Mouse (Mus musculus) myocyte (in vitro differentiated cells): Measurements from ENCODE around the gene Susd5. TPM values are rescaled to one million over a fixed set of nuclear protein-coding genes. Genes with fewer than 3 reads are reported as not detected.

Experiments used
- H3K27me3 ChIP-seq: one replicate; pipeline ENCODE4 v1.6.1; 2011; ENCODE audit not compliant: control insufficient read depth, insufficient read depth, insufficient read length
- H3K36me3 ChIP-seq: one replicate; pipeline ENCODE4 v1.6.1; 2011; ENCODE audit not compliant: control insufficient read depth, insufficient read depth
- H3K4me2 ChIP-seq: one replicate; pipeline ENCODE4 v1.6.1; 2011; ENCODE audit warnings: low read depth, control low read depth
- H3K4me3 ChIP-seq: one replicate; pipeline ENCODE4 v1.5.1; 2011; ENCODE audit warnings: mild to moderate bottlenecking, control low read depth, moderate library complexity
- H3K79me2 ChIP-seq: one replicate; pipeline ENCODE4 v1.6.1; 2011; ENCODE audit not compliant: control insufficient read depth, insufficient read depth
- H3ac ChIP-seq: one replicate; pipeline ENCODE4 v1.6.1; 2011; ENCODE audit not compliant: control insufficient read depth, insufficient read length
- CEBPB ChIP-seq: IDR thresholded peaks from 2 replicates; pipeline ENCODE4 v1.6.1; 2011; ENCODE audit warnings: mild to moderate bottlenecking, moderate library complexity; ENCODE audit not compliant: poor library complexity, insufficient read depth, severe bottlenecking
- E2F4 ChIP-seq: IDR thresholded peaks from one replicate; pipeline ENCODE4 v1.6.1; 2011; ENCODE audit warnings: mild to moderate bottlenecking, control low read depth, moderate library complexity; ENCODE audit not compliant: insufficient read depth
- MAX ChIP-seq: IDR thresholded peaks from one replicate; pipeline ENCODE4 v1.6.1; 2011; ENCODE audit warnings: low read depth, mild to moderate bottlenecking, control low read depth
- MYOD1 ChIP-seq, 3 experiments: IDR thresholded peaks; one replicate each; pipeline ENCODE4 v1.6.1; 2011; ENCODE audit warnings: control low read depth in 2 of 3, low read depth in 2 of 3, mild to moderate bottlenecking in 2 of 3, moderate library complexity in 1 of 3; ENCODE audit not compliant: insufficient read length in 2 of 3, control insufficient read depth in 1 of 3
- MYOG ChIP-seq, 3 experiments: IDR thresholded peaks; one replicate each; pipeline ENCODE4 v1.6.1; 2011; ENCODE audit warnings: control low read depth in 2 of 3, low read depth in 2 of 3, mild to moderate bottlenecking in 2 of 3; ENCODE audit not compliant: insufficient read length in 2 of 3, control insufficient read depth in 1 of 3, insufficient read depth in 1 of 3
- POLR2A ChIP-seq: IDR thresholded peaks from one replicate; pipeline ENCODE4 v1.6.1; 2011; ENCODE audit warnings: low read depth, mild to moderate bottlenecking, control low read depth, moderate library complexity; ENCODE audit not compliant: insufficient read length
- POLR2AphosphoS2 ChIP-seq: IDR thresholded peaks from one replicate; pipeline ENCODE4 v1.6.1; 2011; ENCODE audit warnings: low read depth, control low read depth; ENCODE audit not compliant: insufficient read length
- REST ChIP-seq: IDR thresholded peaks from one replicate; pipeline ENCODE4 v1.6.1; 2011; ENCODE audit warnings: mild to moderate bottlenecking, control low read depth, moderate library complexity; ENCODE audit not compliant: insufficient read depth, insufficient read length
- SRF ChIP-seq: IDR thresholded peaks from one replicate; pipeline ENCODE4 v1.6.1; 2011; ENCODE audit warnings: low read depth; ENCODE audit not compliant: control insufficient read depth, insufficient read length
- TCF12 ChIP-seq: IDR thresholded peaks from one replicate; pipeline ENCODE4 v1.6.1; 2011; ENCODE audit warnings: mild to moderate bottlenecking, control low read depth; ENCODE audit not compliant: poor library complexity, insufficient read depth, severe bottlenecking
- TCF3 ChIP-seq: IDR thresholded peaks from one replicate; pipeline ENCODE4 v1.6.1; 2011; ENCODE audit warnings: low read depth, control low read depth; ENCODE audit not compliant: insufficient read length
- USF1 ChIP-seq: IDR thresholded peaks from one replicate; pipeline ENCODE4 v1.6.1; 2011; ENCODE audit warnings: low read depth, mild to moderate bottlenecking, control low read depth, moderate library complexity
- polyA plus RNA-seq: library from polyadenylated mRNA; unstranded; fragments of >200 nt; fragmentation: generic; extraction: Trizol; gene quantifications from one replicate; pipeline ENCODE4 v1.2.1, GENCODE M21; 2012; ENCODE audit warnings: missing spikeins

Susd5 gene
- polyA plus RNA-seq, 1 experiment, result 2.5 TPM

- H3K4me2 ChIP-seq, result no peak overlapping the region
- no peak overlapping the region for H3ac ChIP-seq
- H3K36me3 ChIP-seq, result no peaks in the 10 kb centered on the region
- no peaks in the 10 kb centered on the region for H3K79me2 ChIP-seq
- TF ChIP-seq E2F4 (no peak), MAX (no peak), CEBPB (no peak), MYOD1 (IDR thresholded peaks at IDR 0.05; ENCODE audit: control insufficient read depth in 1 of 3, insufficient read length in 2 of 3, low read depth in 2 of 3) (no peak), REST (no peak), SRF (no peak), POLR2A (no peak), USF1 (no peak), TCF12 (no peak), POLR2AphosphoS2 (no peak), MYOG (IDR thresholded peaks at IDR 0.05; ENCODE audit: control insufficient read depth in 1 of 3, insufficient read depth in 1 of 3, insufficient read length in 2 of 3, low read depth in 2 of 3) (no peak)
- H3K27me3 ChIP-seq, result no peaks in the 10 kb centered on the region
- no peak overlapping the region for H3K4me3 ChIP-seq
Measured at GRCm38 (mm10) chr9:114044446-114044845, 12.5 kb upstream of the Susd5 start.

DNA sequence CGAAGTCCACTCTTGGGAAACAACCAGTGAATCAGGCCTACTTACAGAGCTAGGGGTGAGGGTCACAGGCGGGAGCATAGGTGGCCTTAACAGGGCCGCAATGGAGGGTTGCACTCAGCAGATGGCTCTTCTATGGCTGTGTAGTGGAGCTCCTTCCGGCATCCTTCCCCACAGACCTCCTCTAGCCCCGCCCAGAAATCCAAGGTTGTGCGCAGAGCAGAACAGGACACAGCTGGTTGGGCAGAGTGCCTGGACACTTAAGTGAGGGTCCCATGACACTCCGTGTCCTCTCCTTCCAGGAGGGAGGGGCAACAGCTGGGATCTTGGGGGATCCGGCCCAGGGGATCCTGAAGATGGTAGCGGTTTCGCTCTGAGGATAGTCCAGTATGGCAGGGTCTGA lies 10.9 kb upstream of the Susd5 start, which contains the start of gene Fbxl2:
Gene Fbxl2, minus strand, starts transcription at position 164 of the 400 bp plus-strand sequence.
- H3K36me3 ChIP-seq, result no peaks in the 10 kb centered on the region
- H3K4me3 ChIP-seq, result no peak within 1 kb of the TSS

GRCm38 (mm10) chr9:114046676-114047075 lies 10.3 kb upstream of the Susd5 start:
- H3K36me3 ChIP-seq, result no peaks in the 10 kb centered on the region
- no peaks in the 10 kb centered on the region for H3K79me2 ChIP-seq
- no peak overlapping the region for H3K4me3 ChIP-seq
- no peak for TF ChIP-seq CEBPB
- TF ChIP-seq POLR2AphosphoS2, result no peak
- TF ChIP-seq TCF3, result no peak
- TF ChIP-seq POLR2A, result no peak
- TF ChIP-seq MYOG (IDR thresholded peaks at IDR 0.05; ENCODE audit: control insufficient read depth in 1 of 3, insufficient read depth in 1 of 3, insufficient read length in 2 of 3, low read depth in 2 of 3), result no peak
- no peak for TF ChIP-seq SRF
- TF ChIP-seq MYOD1 (IDR thresholded peaks at IDR 0.05; ENCODE audit: control insufficient read depth in 1 of 3, insufficient read length in 2 of 3, low read depth in 2 of 3), result no peak
- no peak for TF ChIP-seq E2F4
- no peak for TF ChIP-seq MAX
- TF ChIP-seq REST, result no peak
- TF ChIP-seq USF1, result no peak
- TF ChIP-seq TCF12, result no peak
- H3K27me3 ChIP-seq, result no peaks in the 10 kb centered on the region
- no peak overlapping the region for H3K4me2 ChIP-seq
- H3ac ChIP-seq, result no peak overlapping the region

More for the DNA sequence above, 10.9 kb upstream of the Susd5 start, which contains the start of gene Fbxl2:
- Histone ChIP-seq H3ac (no peak within 1 kb of the TSS), H3K27me3 (no peaks in the 10 kb centered on the region), H3K4me2 (no peak within 1 kb of the TSS), H3K79me2 (no peaks in the 10 kb centered on the region)
- TF ChIP-seq SRF (no peak), USF1 (no peak), MAX (no peak), TCF3 (no peak), MYOG (IDR thresholded peaks at IDR 0.05; ENCODE audit: control insufficient read depth in 1 of 3, insufficient read depth in 1 of 3, insufficient read length in 2 of 3, low read depth in 2 of 3) (no peak), E2F4 (no peak), CEBPB (no peak), POLR2A (no peak), TCF12 (no peak), POLR2AphosphoS2 (no peak), REST (no peak), MYOD1 (IDR thresholded peaks at IDR 0.05; ENCODE audit: control insufficient read depth in 1 of 3, insufficient read length in 2 of 3, low read depth in 2 of 3) (no peak)

DNA sequence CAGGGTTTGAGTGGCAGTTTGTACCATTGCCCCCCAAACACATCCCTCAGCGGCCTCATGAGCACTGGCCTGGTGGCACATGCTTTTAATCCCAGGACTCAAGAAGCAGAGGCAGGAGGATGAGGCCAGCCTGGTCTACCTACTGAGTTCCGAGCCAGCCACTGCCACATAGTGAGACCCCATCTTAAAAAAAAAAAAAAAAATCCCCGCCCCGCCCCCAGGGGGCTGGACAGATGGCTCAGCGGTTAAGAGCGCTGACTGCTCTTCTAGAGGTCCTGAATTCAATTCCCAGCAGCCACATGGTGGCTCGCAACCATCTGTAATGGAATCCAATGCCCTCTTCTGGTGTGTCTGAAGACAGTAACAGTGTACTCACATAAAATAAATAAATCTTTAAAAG lies 6.8 kb upstream of the Susd5 start:
- Histone ChIP-seq H3K79me2 (no peaks in the 10 kb centered on the region), H3K27me3 (no peaks in the 10 kb centered on the region), H3K4me3 (no peak overlapping the region), H3ac (no peak overlapping the region), H3K36me3 (no peaks in the 10 kb centered on the region), H3K4me2 (no peak overlapping the region)
- TF ChIP-seq MAX (no peak), POLR2AphosphoS2 (no peak), SRF (no peak), MYOD1 (IDR thresholded peaks at IDR 0.05; ENCODE audit: control insufficient read depth in 1 of 3, insufficient read length in 2 of 3, low read depth in 2 of 3) (no peak), REST (no peak), MYOG (IDR thresholded peaks at IDR 0.05; ENCODE audit: control insufficient read depth in 1 of 3, insufficient read depth in 1 of 3, insufficient read length in 2 of 3, low read depth in 2 of 3) (no peak), TCF3 (no peak), POLR2A (no peak), CEBPB (no peak), TCF12 (no peak), E2F4 (no peak), USF1 (no peak)
